Mouse (Mus musculus) urinary bladder, adult 18-20 months (tissue): Measurements from ENCODE around the gene Cdk19.
"Not testable (repeated sequence)": the region's sequence is repeated elsewhere in the genome, so short reads cannot be mapped to it uniquely, and the experiment has no call there.

Source experiments
- DNase-seq, 2 experiments: peaks; one replicate each; pipeline ENCODE4 v3.0.0; 2022; ENCODE audit warnings: low spot score in 2 of 2, mixed read lengths in 2 of 2

Gene Cdk19

DNA sequence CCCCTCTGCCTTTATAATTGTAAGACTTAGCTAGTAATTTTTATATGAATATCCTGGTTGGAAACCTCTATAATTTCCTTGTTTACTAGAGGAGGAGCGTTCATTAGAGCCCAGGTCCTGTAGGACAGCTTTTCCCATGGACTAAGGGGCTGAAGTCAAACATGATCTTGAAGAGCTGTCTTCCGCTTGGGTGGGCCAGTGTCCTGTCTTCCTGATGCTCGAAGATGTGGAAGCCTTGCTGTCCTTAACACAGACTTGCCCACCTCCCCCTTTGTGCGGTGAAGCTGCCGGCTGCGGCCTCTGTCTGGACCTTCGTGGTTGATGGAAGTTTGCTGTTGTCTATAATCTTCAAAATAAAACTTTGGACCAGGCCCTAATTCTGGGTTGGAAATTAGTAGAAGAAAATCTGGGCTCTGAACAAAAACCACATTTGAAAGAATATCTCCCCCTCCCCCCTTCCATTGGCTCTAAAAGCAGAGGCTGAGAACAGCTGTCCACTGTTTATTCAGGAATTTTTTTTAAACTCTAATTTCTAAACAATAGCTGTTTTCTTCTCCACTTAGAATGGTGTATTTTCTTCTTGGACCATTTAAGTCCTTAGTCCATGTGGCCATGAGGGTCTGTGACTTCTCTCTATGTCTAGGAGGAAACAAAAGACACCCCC lies 184.1 kb downstream of the Cdk19 start:
- no peak for DNase-seq

DNA sequence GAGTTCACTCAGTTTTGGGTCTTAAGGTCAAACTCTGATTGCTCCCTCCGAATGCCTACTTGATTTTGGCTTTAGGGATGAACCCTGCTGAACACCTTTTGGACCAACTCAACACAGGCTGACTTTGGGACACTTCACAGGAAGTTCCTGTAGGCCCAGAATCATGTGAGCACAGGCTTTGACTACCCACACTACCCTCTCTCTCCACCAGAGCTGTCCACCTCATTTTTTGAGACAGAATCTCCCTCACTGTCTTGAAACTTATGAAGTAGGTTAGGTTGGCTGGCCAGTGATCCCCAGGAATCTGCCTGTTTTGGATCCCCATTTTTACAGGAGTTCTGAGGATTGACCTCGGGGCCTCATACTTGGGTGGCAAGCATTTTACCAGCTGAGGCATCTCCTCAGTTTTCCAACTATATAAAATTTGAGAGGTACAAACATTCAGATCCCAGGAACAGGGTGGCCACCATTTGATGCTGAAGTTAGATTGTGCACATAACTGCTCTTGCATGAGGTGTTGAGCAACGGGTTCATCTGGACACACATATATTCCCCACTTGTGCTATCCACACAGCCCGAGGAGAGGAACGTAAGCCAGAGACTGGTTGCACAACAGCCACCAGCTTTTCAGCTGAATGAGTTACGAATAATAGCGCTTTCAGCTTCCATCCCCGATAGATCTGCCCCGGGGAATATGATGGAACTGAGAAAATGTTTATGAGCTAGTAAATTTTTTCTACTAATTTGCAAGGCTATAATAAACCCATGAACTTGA lies 184.9 kb downstream of the Cdk19 start:
- DNase-seq = no peak

DNA sequence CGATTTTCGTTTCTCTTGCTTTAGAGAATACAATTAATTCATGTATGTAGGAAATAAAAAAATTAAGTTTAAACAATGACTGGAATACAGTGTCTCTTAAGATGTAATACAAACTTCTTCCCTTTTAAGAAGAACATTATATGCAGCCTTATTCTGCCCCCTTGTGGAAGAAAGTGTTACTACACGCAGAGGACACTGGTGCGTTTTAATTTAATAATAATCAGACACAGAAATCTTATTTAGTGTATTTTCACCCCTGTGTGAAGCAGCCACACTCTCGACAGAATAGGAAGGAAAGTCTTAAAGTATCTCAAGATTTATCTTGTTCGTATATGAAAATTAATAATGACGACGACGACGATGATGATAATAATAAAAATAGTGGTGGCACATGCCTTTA lies 185.6 kb downstream of the Cdk19 start:
- no peak for DNase-seq

DNA sequence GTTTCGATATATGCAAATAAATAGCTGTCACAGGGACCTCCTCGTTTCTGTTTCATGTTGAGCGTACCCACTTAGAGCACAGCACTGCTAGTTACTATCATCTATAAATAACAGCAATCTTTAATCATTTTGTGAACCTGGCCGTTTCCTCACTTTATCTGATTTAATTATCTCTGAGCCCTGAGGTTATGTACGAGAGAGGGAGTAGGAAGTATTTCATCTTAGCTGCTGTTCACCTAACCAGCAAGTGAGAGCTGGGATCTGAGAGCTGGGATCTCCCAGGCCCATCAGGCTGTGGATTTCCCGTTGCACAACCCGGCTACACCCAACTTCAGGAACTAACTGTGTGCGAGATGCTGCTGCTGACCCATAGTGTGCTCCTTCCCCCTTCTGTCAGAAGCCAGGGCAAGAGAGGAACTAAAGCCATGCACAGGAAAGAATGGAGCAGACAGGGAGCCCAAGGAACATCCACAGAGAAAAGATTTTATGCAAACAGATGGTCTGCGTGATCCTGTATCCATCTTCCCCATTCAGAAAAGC lies 186.3 kb downstream of the Cdk19 start:
- no peak for DNase-seq

DNA sequence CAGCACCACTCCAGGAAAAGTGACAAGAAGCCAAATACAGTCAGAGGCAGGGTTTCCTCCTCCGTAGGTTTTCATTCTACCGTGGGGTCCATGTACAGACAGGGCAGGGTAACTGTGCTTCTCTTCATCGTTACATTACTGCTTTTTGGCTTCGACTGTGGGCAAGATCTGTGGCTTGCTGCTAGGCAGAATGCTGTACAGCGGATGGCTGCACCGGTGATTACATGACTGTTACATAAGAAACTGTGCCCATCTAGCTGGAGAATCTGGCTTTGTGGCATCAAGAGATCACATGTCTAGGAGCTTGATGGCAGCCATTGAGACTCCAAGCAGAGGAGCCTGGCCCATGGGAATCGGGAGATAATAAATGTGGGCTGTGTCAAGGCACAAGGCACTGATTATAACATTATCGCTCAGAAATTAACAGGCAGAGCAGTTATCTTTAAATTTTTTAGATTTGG lies 187.0 kb downstream of the Cdk19 start:
- no peak for DNase-seq

DNA sequence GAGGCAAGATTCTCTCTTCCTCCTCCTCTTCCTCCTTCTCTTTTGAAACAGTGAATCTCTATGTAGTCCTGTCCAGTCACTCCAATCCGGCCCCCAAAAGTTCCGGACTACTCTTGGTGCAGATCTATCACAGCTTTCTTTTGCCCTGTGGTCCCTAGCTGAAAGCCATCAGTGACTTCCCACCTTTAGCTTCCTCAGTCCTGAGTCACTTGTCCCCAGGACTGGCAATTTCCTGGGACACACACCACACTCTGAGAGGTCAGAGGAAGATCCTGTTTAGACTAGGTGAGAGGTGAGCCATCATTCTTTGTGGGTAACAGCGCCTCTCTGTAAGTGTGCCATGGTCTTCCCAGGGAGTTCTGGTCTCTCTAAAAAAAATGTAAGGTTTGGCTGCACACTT lies 187.6 kb downstream of the Cdk19 start:
- DNase-seq = no peak

DNA sequence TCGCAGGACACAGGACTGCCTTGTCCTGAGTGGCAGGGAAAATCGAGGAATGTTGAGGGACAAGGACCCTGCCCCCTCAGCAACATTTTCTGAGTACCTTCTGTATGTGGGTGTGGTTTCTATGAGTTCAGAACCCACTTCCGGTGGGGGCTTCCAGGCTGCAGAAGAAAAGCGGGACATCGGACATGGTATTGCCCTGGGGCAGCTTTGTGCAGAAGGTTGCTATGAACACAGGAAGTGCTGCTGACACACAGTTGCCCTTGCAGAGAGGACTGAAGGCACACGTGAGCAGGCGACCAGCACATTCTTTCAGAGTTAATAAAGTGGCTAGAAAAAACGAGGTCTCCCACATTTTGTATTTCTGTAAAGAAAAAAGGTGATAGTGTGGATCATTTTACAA lies 188.2 kb downstream of the Cdk19 start:
- no peak for DNase-seq

DNA sequence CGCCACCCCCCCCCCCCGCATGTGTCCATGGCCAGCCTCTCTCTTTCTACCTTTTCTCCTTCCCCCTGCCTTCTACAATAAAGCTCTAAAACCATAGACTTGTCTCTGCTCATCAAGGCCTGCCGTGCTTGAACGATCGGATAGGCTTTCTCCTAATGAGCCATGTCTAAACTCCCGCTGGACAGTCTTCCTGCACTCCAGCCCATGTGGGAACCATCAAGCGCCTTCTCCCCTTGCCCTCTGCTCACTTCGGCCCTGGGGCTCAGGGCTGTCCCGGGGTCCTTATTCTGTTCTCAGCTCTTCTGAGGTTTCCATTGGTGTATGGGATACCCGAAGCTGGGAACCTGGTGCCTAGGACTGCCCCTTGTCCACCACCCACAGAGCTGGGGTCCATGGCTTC lies 189.3 kb downstream of the Cdk19 start:
- DNase-seq = no peak

DNA sequence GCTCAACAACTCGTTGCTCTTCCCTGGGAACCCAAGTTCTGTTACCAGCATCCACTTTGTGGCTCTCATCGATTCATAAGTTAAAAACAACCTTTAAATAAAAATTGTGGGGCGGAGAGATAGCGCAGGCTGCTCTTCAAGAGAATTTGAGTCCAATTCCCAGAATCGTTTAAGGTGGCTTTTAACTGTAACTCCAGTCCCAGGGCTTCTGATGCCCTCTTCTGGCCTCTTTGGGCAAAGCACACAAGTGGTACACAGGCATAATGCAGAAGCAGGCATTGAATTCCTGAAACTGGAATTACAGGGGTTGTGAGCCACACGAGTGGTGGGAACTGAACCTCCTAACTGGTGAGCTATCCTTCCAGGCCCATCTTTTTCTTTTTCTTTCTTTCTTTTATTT lies 190.3 kb downstream of the Cdk19 start:
- DNase-seq = no peak

DNA sequence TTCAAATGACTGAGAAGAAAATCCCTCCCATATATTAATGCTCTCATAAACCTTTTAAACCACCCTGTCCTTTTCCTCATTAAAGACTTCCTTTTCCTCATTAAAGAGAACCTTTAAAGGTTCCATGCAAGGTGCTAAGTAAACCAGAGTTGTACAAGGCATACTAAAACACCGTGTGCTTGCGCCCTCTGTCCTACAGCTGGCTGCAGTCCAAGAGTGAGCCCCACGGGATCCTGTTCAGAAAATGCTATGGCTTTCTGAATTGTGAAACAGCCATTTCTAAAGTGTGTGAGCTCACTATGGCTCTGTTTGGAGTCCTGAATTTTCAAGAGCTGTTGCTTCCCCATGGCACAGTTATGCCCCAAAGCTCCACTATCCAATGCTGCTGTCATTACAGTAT lies 191.3 kb downstream of the Cdk19 start:
- DNase-seq = no peak

DNA sequence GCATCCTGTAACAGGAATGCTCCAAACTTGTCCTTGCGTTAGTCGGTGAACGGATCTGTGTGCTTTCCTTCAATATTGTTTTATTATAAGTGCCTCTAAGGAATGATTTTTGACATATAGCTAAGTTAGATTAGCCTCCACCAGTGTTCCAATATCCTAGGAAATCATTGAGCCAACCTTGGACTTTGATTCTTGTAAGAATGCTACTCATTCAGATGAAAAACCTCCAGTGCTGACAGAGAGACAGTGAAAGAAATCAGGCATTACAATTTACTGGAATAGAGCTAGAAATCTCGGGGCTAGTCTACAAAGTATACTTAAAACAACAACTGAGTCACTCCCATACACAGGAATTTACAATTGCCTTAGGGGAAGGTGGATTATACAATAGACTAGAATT lies 193.2 kb downstream of the Cdk19 start:
- not testable (repeated sequence) for DNase-seq
